Mouse (Mus musculus) limb, embryonic 15.5 days (tissue): ENCODE measurements around the gene Ppp1r8. TPM values are rescaled to one million over a fixed set of nuclear protein-coding genes. Genes with fewer than 3 reads are reported as not detected.
"Not testable (repeated sequence)": the region's sequence is repeated elsewhere in the genome, so short reads cannot be mapped to it uniquely, and the experiment has no call there.

Experiments
- ATAC-seq: fragments of 200-750 bp; cut with Nextera tagmentation; 2 replicates; pipeline ENCODE4 v1.8.0; 2017; ENCODE audit warnings: low read depth, moderate TSS enrichment; ENCODE audit not compliant: insufficient number of reproducible peaks, low FRiP score, low TSS enrichment
- H3K27ac ChIP-seq: fragments of 300-500 bp; sonication (generic); 2 replicates; pipeline ENCODE4 v1.5.1; 2015; ENCODE audit warnings: moderate library complexity, mild to moderate bottlenecking, inconsistent platforms
- H3K27me3 ChIP-seq: fragments of 300-500 bp; sonication (generic); 2 replicates; pipeline ENCODE4 v1.6.1; 2015; ENCODE audit warnings: inconsistent platforms
- H3K36me3 ChIP-seq: fragments of 300-500 bp; sonication (generic); 2 replicates; pipeline ENCODE4 v1.6.1; 2015; ENCODE audit warnings: inconsistent platforms
- H3K4me1 ChIP-seq: fragments of 300-500 bp; sonication (generic); 2 replicates; pipeline ENCODE4 v1.6.1; 2015; ENCODE audit warnings: inconsistent platforms
- H3K4me2 ChIP-seq: fragments of 300-500 bp; sonication (generic); 2 replicates; pipeline ENCODE4 v1.6.1; 2015; ENCODE audit warnings: mild to moderate bottlenecking, inconsistent platforms
- H3K4me3 ChIP-seq: fragments of 300-500 bp; sonication (generic); 2 replicates; pipeline ENCODE4 v1.5.1; 2015; ENCODE audit warnings: mild to moderate bottlenecking, inconsistent platforms
- H3K9ac ChIP-seq: fragments of 300-500 bp; sonication (generic); 2 replicates; pipeline ENCODE4 v1.6.1; 2015; ENCODE audit warnings: inconsistent platforms
- H3K9me3 ChIP-seq: fragments of 300-500 bp; sonication (generic); 2 replicates; pipeline ENCODE4 v1.6.1; 2016; ENCODE audit warnings: inconsistent platforms
- WGBS: fragments of 180-500 bp; shearing (Covaris S2); methylation state at CpG from one replicate; pipeline ENCODE4 v1.1.7; 2015; 5-methylcytosine and 5-hydroxymethylcytosine counted together
- polyA plus RNA-seq: library from polyadenylated mRNA; unstranded; fragments of >200 nt; fragmentation: Nextera tagmentation; extraction: Ambion mirVana; gene quantifications from 2 replicates; pipeline ENCODE4 v1.2.1, GENCODE M21; 2015

Ppp1r8 gene
- polyA plus RNA-seq, 1 experiment from 2014 or later = 51.9 TPM

GRCm38 (mm10) chr4:132805146-132805545 lies 37.8 kb downstream of the Ppp1r8 start:
- 82% methylated on average over 5 of the region's 5 CpGs for WGBS
- H3K27ac ChIP-seq = no peak overlapping the region
- no peaks in the 10 kb centered on the region for H3K27me3 ChIP-seq

GRCm38 (mm10) chr4:132804331-132804730 lies 38.6 kb downstream of the Ppp1r8 start:
- Histone ChIP-seq H3K4me3 (no peak overlapping the region), H3K36me3 (no peaks in the 10 kb centered on the region), H3K27me3 (no peaks in the 10 kb centered on the region), H3K4me2 (no peak overlapping the region), H3K27ac (no peak overlapping the region), H3K9ac (no peak overlapping the region), H3K9me3 (no peaks in the 10 kb centered on the region), H3K4me1 (no peaks in the 10 kb centered on the region)
- WGBS = 90% methylated on average over 6 of the region's 6 CpGs
- no peak for ATAC-seq

More at GRCm38 (mm10) chr4:132805146-132805545, 37.8 kb downstream of the Ppp1r8 start:
- Histone ChIP-seq H3K4me3 (no peak overlapping the region), H3K36me3 (no peaks in the 10 kb centered on the region), H3K9me3 (no peaks in the 10 kb centered on the region), H3K4me2 (no peak overlapping the region), H3K9ac (no peak overlapping the region), H3K4me1 (no peaks in the 10 kb centered on the region)
- no peak for ATAC-seq

- no peak overlapping the region for H3K4me2 ChIP-seq
- no peak overlapping the region for H3K4me3 ChIP-seq
- no peaks in the 10 kb centered on the region for H3K27me3 ChIP-seq
- H3K4me1 ChIP-seq = no peaks in the 10 kb centered on the region
- no peaks in the 10 kb centered on the region for H3K9me3 ChIP-seq
- ATAC-seq = no peak
- H3K36me3 ChIP-seq = no peaks in the 10 kb centered on the region
- 97% methylated on average over 7 of the region's 7 CpGs for WGBS
- no peak overlapping the region for H3K27ac ChIP-seq
- no peak overlapping the region for H3K9ac ChIP-seq
Observed at GRCm38 (mm10) chr4:132803876-132804275, 39.1 kb downstream of the Ppp1r8 start.

DNA sequence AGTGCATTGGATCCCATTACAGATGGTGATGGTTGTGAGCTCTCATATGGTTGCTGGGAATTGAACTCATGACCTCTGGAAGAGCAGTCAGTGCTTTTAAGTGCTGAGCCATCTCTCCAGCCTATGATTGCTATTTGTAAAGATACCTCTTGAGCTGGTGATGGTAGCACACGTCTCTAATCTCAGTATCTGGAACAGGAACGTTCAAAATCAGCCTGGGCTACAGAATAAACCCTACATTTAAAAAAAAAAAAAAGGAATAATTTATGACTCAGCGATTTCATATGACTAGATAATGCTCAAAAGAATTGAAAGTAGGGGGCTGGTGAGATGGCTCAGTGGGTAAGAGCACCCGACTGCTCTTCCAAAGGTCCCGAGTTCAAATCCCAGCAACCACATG lies 39.8 kb downstream of the Ppp1r8 start:
- Histone ChIP-seq H3K9me3 (no peaks in the 10 kb centered on the region), H3K4me1 (no peaks in the 10 kb centered on the region), H3K9ac (no peak overlapping the region), H3K36me3 (no peaks in the 10 kb centered on the region), H3K27me3 (no peaks in the 10 kb centered on the region), H3K4me3 (no peak overlapping the region), H3K4me2 (no peak overlapping the region), H3K27ac (no peak overlapping the region)
- 89% methylated on average over 5 of the region's 5 CpGs for WGBS
- ATAC-seq = no peak

GRCm38 (mm10) chr4:132802171-132802637 lies 40.8 kb downstream of the Ppp1r8 start:
- Histone ChIP-seq H3K9ac (no peak overlapping the region), H3K4me1 (no peaks in the 10 kb centered on the region), H3K4me3 (no peak overlapping the region), H3K4me2 (no peak overlapping the region), H3K27ac (peak overlapping the region; percentile 4; the same call in 1 of the 2 replicates), H3K36me3 (no peaks in the 10 kb centered on the region), H3K9me3 (no peaks in the 10 kb centered on the region), H3K27me3 (no peaks in the 10 kb centered on the region)
- WGBS = 57% methylated on average over 16 of the region's 16 CpGs
- no peak for ATAC-seq

- no peaks in the 10 kb centered on the region for H3K36me3 ChIP-seq
- WGBS = 85% methylated on average over 18 of the region's 18 CpGs
- H3K27me3 ChIP-seq = no peaks in the 10 kb centered on the region; the same call in 1 of the 2 replicates
- peak overlapping the region; percentile 4; the same call in 1 of the 2 replicates for H3K27ac ChIP-seq
- H3K4me1 ChIP-seq = no peaks in the 10 kb centered on the region
- no peak overlapping the region for H3K4me2 ChIP-seq
- H3K9ac ChIP-seq = no peak overlapping the region
- no peak overlapping the region for H3K4me3 ChIP-seq
- no peak for ATAC-seq
- no peaks in the 10 kb centered on the region for H3K9me3 ChIP-seq
Observed at GRCm38 (mm10) chr4:132801176-132802077, 41.5 kb downstream of the Ppp1r8 start.

GRCm38 (mm10) chr4:132799845-132800244 lies 43.1 kb downstream of the Ppp1r8 start:
- Histone ChIP-seq H3K36me3 (no peaks in the 10 kb centered on the region), H3K4me2 (no peak overlapping the region), H3K9me3 (no peaks in the 10 kb centered on the region), H3K9ac (no peak overlapping the region), H3K4me3 (no peak overlapping the region), H3K4me1 (peaks cover 3% of the 10 kb centered on the region), H3K27me3 (peaks cover 10% of the 10 kb centered on the region), H3K27ac (no peak overlapping the region)
- WGBS = 88% methylated on average over 4 of the region's 4 CpGs
- no peak for ATAC-seq

- not testable (repeated sequence) for H3K27ac ChIP-seq, H3K4me2 ChIP-seq, H3K9me3 ChIP-seq, ATAC-seq, H3K9ac ChIP-seq, H3K36me3 ChIP-seq, H3K4me1 ChIP-seq, H3K4me3 ChIP-seq
- WGBS = 79% methylated on average over 3 of the region's 3 CpGs
- H3K27me3 ChIP-seq = peaks cover 20% of the 10 kb centered on the region
Observed at GRCm38 (mm10) chr4:132798666-132799065, 44.3 kb downstream of the Ppp1r8 start.

DNA sequence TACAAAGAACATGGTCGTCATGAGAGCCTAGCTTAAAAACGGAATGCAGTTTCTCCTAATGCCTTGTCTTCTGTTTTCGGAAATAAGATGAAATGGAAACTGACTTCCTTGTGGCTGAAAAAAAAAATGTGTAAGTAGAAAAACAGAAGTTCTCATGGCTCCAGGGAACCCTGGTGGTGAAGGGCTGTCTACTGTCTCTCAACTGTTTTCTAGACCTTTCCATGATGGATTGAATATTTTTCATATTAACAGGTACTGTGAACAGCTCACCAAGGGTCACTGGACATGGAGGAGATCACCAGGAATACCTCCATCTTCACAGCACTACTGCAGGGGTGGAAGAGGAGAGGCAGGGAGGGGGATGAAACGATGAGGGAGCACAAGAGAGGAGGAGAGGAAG lies 44.9 kb downstream of the Ppp1r8 start:
- H3K9me3 ChIP-seq = no peaks in the 10 kb centered on the region
- H3K4me1 ChIP-seq = peaks cover 3% of the 10 kb centered on the region
- ATAC-seq = no peak
- no peak overlapping the region for H3K9ac ChIP-seq
- WGBS = 57% methylated on average over 4 of the region's 4 CpGs
- no peaks in the 10 kb centered on the region for H3K36me3 ChIP-seq
- H3K4me2 ChIP-seq = no peak overlapping the region
- no peak overlapping the region for H3K27ac ChIP-seq
- H3K4me3 ChIP-seq = no peak overlapping the region
- peaks cover 20% of the 10 kb centered on the region for H3K27me3 ChIP-seq

DNA sequence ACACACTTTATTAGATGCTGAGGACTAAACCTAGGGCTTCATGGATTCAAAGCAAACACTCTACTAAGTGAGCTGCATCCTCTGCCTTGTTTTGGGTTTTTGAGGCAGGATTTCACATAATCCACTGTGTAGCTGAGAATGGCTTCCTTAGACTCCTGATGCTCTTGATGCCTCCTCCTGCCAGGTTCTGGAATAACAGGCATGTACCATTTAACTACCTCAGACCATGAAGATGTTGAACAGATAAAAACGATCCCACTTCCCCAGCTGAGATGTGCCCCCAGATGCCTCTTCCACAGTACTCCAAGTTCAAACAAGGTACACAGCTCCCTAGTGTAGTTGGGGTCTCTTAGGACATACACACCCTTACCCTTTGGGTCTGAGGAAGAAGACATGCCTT lies 45.5 kb downstream of the Ppp1r8 start:
- H3K36me3 ChIP-seq = no peaks in the 10 kb centered on the region
- H3K27ac ChIP-seq = no peak overlapping the region
- H3K4me2 ChIP-seq = no peak overlapping the region
- H3K4me1 ChIP-seq = peaks cover 3% of the 10 kb centered on the region
- no peak overlapping the region for H3K4me3 ChIP-seq
- no peak for ATAC-seq
- WGBS = 82% methylated on average over 1 of the region's 1 CpGs
- no peak overlapping the region for H3K9ac ChIP-seq
- no peaks in the 10 kb centered on the region for H3K9me3 ChIP-seq
- H3K27me3 ChIP-seq = peaks cover 20% of the 10 kb centered on the region

- ATAC-seq = no peak
- Histone ChIP-seq H3K36me3 (no peaks in the 10 kb centered on the region), H3K27ac (no peak within 1 kb of the TSS), H3K9me3 (no peaks in the 10 kb centered on the region), H3K4me1 (peaks cover 3% of the 10 kb centered on the region), H3K4me3 (peak within 1 kb of the TSS; percentile 33), H3K9ac (no peak within 1 kb of the TSS), H3K27me3 (peaks cover 20% of the 10 kb centered on the region), H3K4me2 (peak within 1 kb of the TSS; percentile 54)
- 2% methylated on average over 21 of the region's 21 CpGs for whole genome bisulfite sequencing
Observed at GRCm38 (mm10) chr4:132796196-132796886, 46.6 kb downstream of the Ppp1r8 start, which contains the start of gene Themis2. Gene Themis2 (minus strand): TSS chr4:132796387.

- no peak for ATAC-seq
Observed at GRCm38 (mm10) chr4:132795171-132795570, 47.8 kb downstream of the Ppp1r8 start.

More at GRCm38 (mm10) chr4:132795171-132795570, 47.8 kb downstream of the Ppp1r8 start:
- Histone ChIP-seq H3K4me3 (no peak overlapping the region), H3K36me3 (no peaks in the 10 kb centered on the region), H3K9ac (no peak overlapping the region), H3K27ac (no peak overlapping the region), H3K27me3 (peaks cover 20% of the 10 kb centered on the region), H3K4me1 (peaks cover 3% of the 10 kb centered on the region), H3K4me2 (no peak overlapping the region), H3K9me3 (no peaks in the 10 kb centered on the region)
- WGBS = 72% methylated on average over 7 of the region's 7 CpGs
